Mouse (Mus musculus) right cerebral cortex, adult 2 months (tissue): ENCODE data around the gene Hltf.
"Not testable (repeated sequence)": the region's sequence is repeated elsewhere in the genome, so short reads cannot be mapped to it uniquely, and the experiment has no call there.

Experiments
- DNase-seq, 2 experiments: peaks; one replicate each; pipeline ENCODE4 v3.0.0; 2021 to 2022; ENCODE audit warnings: low spot score in 2 of 2

The Hltf gene

GRCm38 (mm10) chr3:20104318-20104717 lies 46.7 kb downstream of the Hltf start:
- no peak for DNase-seq

- no peak for DNase-seq
Observed at GRCm38 (mm10) chr3:20104776-20105175, 47.2 kb downstream of the Hltf start.

- DNase-seq = no peak
Observed at GRCm38 (mm10) chr3:20108881-20109280, 51.3 kb downstream of the Hltf start.

- DNase-seq = no peak
Observed at GRCm38 (mm10) chr3:20111913-20112312, 54.3 kb downstream of the Hltf start.

- DNase-seq = no peak
Observed at GRCm38 (mm10) chr3:20119044-20119591, 61.5 kb downstream of the Hltf start.

- no peak for DNase-seq
Observed at GRCm38 (mm10) chr3:20119686-20120244, 62.2 kb downstream of the Hltf start.

GRCm38 (mm10) chr3:20121582-20121981 lies 64.0 kb downstream of the Hltf start:
- not testable (repeated sequence) for DNase-seq

- DNase-seq = no peak
Observed at GRCm38 (mm10) chr3:20125604-20126003, 68.0 kb downstream of the Hltf start.

GRCm38 (mm10) chr3:20127047-20127595 lies 69.5 kb downstream of the Hltf start:
- DNase-seq = no peak

- DNase-seq = no peak
Observed at GRCm38 (mm10) chr3:20129491-20129890, 71.9 kb downstream of the Hltf start.

GRCm38 (mm10) chr3:20130456-20131349 lies 73.1 kb downstream of the Hltf start:
- no peak for DNase-seq

- DNase-seq = no peak
Observed at GRCm38 (mm10) chr3:20131350-20131720, 73.7 kb downstream of the Hltf start.

GRCm38 (mm10) chr3:20132731-20133130 lies 75.1 kb downstream of the Hltf start:
- DNase-seq = no peak

- no peak for DNase-seq
Observed at GRCm38 (mm10) chr3:20133745-20134144, 76.1 kb downstream of the Hltf start.

GRCm38 (mm10) chr3:20134545-20134944 lies 76.9 kb downstream of the Hltf start:
- DNase-seq = no peak

- no peak for DNase-seq
Observed at GRCm38 (mm10) chr3:20136868-20137581, 79.4 kb downstream of the Hltf start.

GRCm38 (mm10) chr3:20141240-20141639 lies 83.6 kb downstream of the Hltf start:
- DNase-seq = no peak

- DNase-seq = no peak
Observed at GRCm38 (mm10) chr3:20141679-20142078, 84.1 kb downstream of the Hltf start.

- DNase-seq = no peak
Observed at GRCm38 (mm10) chr3:20142101-20142500, 84.5 kb downstream of the Hltf start.

GRCm38 (mm10) chr3:20142576-20142975 lies 85.0 kb downstream of the Hltf start:
- no peak for DNase-seq

- no peak for DNase-seq
Observed at GRCm38 (mm10) chr3:20143726-20144125, 86.1 kb downstream of the Hltf start.

- no peak for DNase-seq
Observed at GRCm38 (mm10) chr3:20144401-20144800, 86.8 kb downstream of the Hltf start.
